Mouse (Mus musculus) lung, embryonic 16.5 days (tissue): ENCODE measurements around the gene Abhd16a. TPM values are rescaled to one million over a fixed set of nuclear protein-coding genes. Genes with fewer than 3 reads are reported as not detected.

Experiments
- ATAC-seq: fragments of 200-750 bp; cut with Nextera tagmentation; 2 replicates; pipeline ENCODE4 v1.8.0; 2017; ENCODE audit warnings: low read depth, mild to moderate bottlenecking, moderate library complexity
- H3K27ac ChIP-seq: fragments of 300-500 bp; sonication (generic); 2 replicates; pipeline ENCODE4 v1.5.1; 2014; ENCODE audit warnings: mild to moderate bottlenecking, control low read depth, low read length
- H3K27me3 ChIP-seq: fragments of 300-500 bp; sonication (generic); 2 replicates; pipeline ENCODE4 v1.6.1; 2014; ENCODE audit warnings: low read depth, low read length, mixed read lengths; ENCODE audit not compliant: control insufficient read depth, insufficient read depth
- H3K36me3 ChIP-seq: fragments of 300-500 bp; sonication (generic); 2 replicates; pipeline ENCODE4 v1.6.1; 2014; ENCODE audit warnings: low read length; ENCODE audit not compliant: control insufficient read depth, insufficient read depth
- H3K4me1 ChIP-seq: fragments of 300-500 bp; sonication (generic); replicated peaks from 2 replicates; pipeline ENCODE4 v1.6.1; 2014; ENCODE audit warnings: low read length, mixed read lengths; ENCODE audit not compliant: control insufficient read depth, insufficient read depth
- H3K4me2 ChIP-seq: fragments of 300-500 bp; sonication (generic); 2 replicates; pipeline ENCODE4 v1.6.1; 2014; ENCODE audit warnings: low read depth, low read length, control low read depth
- H3K4me3 ChIP-seq: fragments of 300-500 bp; sonication (generic); 2 replicates; pipeline ENCODE4 v1.5.1; 2014; ENCODE audit warnings: mild to moderate bottlenecking, low read length, control low read depth
- H3K9ac ChIP-seq: fragments of 300-500 bp; sonication (generic); 2 replicates; pipeline ENCODE4 v1.6.1; 2014; ENCODE audit warnings: low read length, control low read depth
- H3K9me3 ChIP-seq: fragments of 300-500 bp; sonication (generic); 2 replicates; pipeline ENCODE4 v1.6.1; 2016; ENCODE audit warnings: low read length; ENCODE audit not compliant: control insufficient read depth
- WGBS: fragments of 180-500 bp; shearing (Covaris S2); extraction: QIAGEN DNeasy Blood & Tissue Kit; methylation state at CpG from one replicate; pipeline ENCODE4 v1.1.7; 2014; 5-methylcytosine and 5-hydroxymethylcytosine counted together
- polyA plus RNA-seq: library from polyadenylated mRNA; unstranded; fragments of >200 nt; fragmentation: Nextera tagmentation; extraction: Ambion mirVana; gene quantifications from 2 replicates; pipeline ENCODE4 v1.2.1, GENCODE M21; 2015

Gene Abhd16a
- polyA plus RNA-seq, 1 experiment from 2014 or later, result 98.3 TPM

- WGBS, result 50% methylated on average over 6 of the region's 6 CpGs
- no peak overlapping the region for H3K4me3 ChIP-seq
Observed at GRCm38 (mm10) chr17:35080248-35080647, 8.8 kb upstream of the Abhd16a start.

GRCm38 (mm10) chr17:35080710-35081109, 8.4 kb upstream of the Abhd16a start:
- no peak for ATAC-seq
- 81% methylated on average over 4 of the region's 4 CpGs for WGBS
- H3K4me3 ChIP-seq, result no peak overlapping the region

More at GRCm38 (mm10) chr17:35080248-35080647, 8.8 kb upstream of the Abhd16a start:
- H3K27ac ChIP-seq, result no peak overlapping the region
- no peak overlapping the region for H3K9ac ChIP-seq
- peaks cover 2% of the 10 kb centered on the region; the same call in 1 of the 2 replicates for H3K27me3 ChIP-seq
- no peak overlapping the region for H3K4me2 ChIP-seq
- ATAC-seq, result no peak
- H3K36me3 ChIP-seq, result no peaks in the 10 kb centered on the region
- H3K9me3 ChIP-seq, result no peaks in the 10 kb centered on the region
- H3K4me1 ChIP-seq, result peaks cover 7% of the 10 kb centered on the region; the same call in 1 of the 2 replicates

GRCm38 (mm10) chr17:35082841-35083576, 6.1 kb upstream of the Abhd16a start:
- Histone ChIP-seq H3K27me3 (peaks cover 2% of the 10 kb centered on the region; the same call in 1 of the 2 replicates), H3K9me3 (no peaks in the 10 kb centered on the region), H3K27ac (no peak overlapping the region), H3K4me2 (no peak overlapping the region), H3K36me3 (no peaks in the 10 kb centered on the region), H3K4me3 (no peak overlapping the region), H3K4me1 (0 out of 2 replicates have a peak, but pooled peaks cover 2% of the 10 kb centered on the region), H3K9ac (no peak overlapping the region)
- WGBS, result 82% methylated on average over 16 of the region's 16 CpGs
- no peak for ATAC-seq

More at GRCm38 (mm10) chr17:35080710-35081109, 8.4 kb upstream of the Abhd16a start:
- peaks cover 7% of the 10 kb centered on the region; the same call in 1 of the 2 replicates for H3K4me1 ChIP-seq
- H3K4me2 ChIP-seq, result no peak overlapping the region
- no peaks in the 10 kb centered on the region for H3K36me3 ChIP-seq
- no peak overlapping the region for H3K9ac ChIP-seq
- peaks cover 2% of the 10 kb centered on the region; the same call in 1 of the 2 replicates for H3K27me3 ChIP-seq
- no peaks in the 10 kb centered on the region for H3K9me3 ChIP-seq
- H3K27ac ChIP-seq, result no peak overlapping the region

GRCm38 (mm10) chr17:35083929-35084497, 5.0 kb upstream of the Abhd16a start:
- Histone ChIP-seq H3K36me3 (no peaks in the 10 kb centered on the region), H3K4me1 (no peaks in the 10 kb centered on the region), H3K9ac (no peak overlapping the region), H3K4me2 (no peak overlapping the region), H3K9me3 (no peaks in the 10 kb centered on the region), H3K27me3 (no peaks in the 10 kb centered on the region), H3K27ac (no peak overlapping the region), H3K4me3 (no peak overlapping the region)
- ATAC-seq, result no peak
- WGBS, result 64% methylated on average over 3 of the region's 3 CpGs

- WGBS, result 65% methylated on average over 7 of the region's 7 CpGs
- H3K27ac ChIP-seq, result no peak within 1 kb of the TSS
- no peaks in the 10 kb centered on the region for H3K9me3 ChIP-seq
- no peak within 1 kb of the TSS for H3K4me3 ChIP-seq
- no peak within 1 kb of the TSS for H3K4me2 ChIP-seq
- H3K9ac ChIP-seq, result no peak within 1 kb of the TSS
- H3K4me1 ChIP-seq, result peaks cover 5% of the 10 kb centered on the region
- no peaks in the 10 kb centered on the region for H3K27me3 ChIP-seq
- H3K36me3 ChIP-seq, result no peaks in the 10 kb centered on the region
- ATAC-seq, result no peak
Observed at GRCm38 (mm10) chr17:35085208-35085865, 3.7 kb upstream of the Abhd16a start, which contains the start of gene Ly6g6f. TSS of gene Ly6g6f (minus strand) at chr17:35085610.

GRCm38 (mm10) chr17:35088151-35088550, 912 bp upstream of the Abhd16a start:
- no peaks in the 10 kb centered on the region for H3K27me3 ChIP-seq
- H3K9me3 ChIP-seq, result no peaks in the 10 kb centered on the region
- peaks cover 13% of the 10 kb centered on the region for H3K36me3 ChIP-seq
- H3K4me1 ChIP-seq, result peaks cover 8% of the 10 kb centered on the region
- ATAC-seq, result no peak
- no peak overlapping the region for H3K4me3 ChIP-seq
- no peak overlapping the region for H3K27ac ChIP-seq
- 25% methylated on average over 2 of the region's 2 CpGs for WGBS
- no peak overlapping the region for H3K4me2 ChIP-seq
- H3K9ac ChIP-seq, result no peak overlapping the region

- H3K9ac ChIP-seq, result peak overlapping the region; percentile 96
- no peak for ATAC-seq
- 62% methylated on average over 8 of the region's 8 CpGs for WGBS
Observed at GRCm38 (mm10) chr17:35090166-35090932, 1.3 kb downstream of the Abhd16a start.

GRCm38 (mm10) chr17:35092403-35093198, 3.5 kb downstream of the Abhd16a start:
- no peak overlapping the region for H3K4me3 ChIP-seq
- peaks cover 33% of the 10 kb centered on the region for H3K36me3 ChIP-seq
- 86% methylated on average over 14 of the region's 14 CpGs for WGBS
- H3K4me1 ChIP-seq, result peaks cover 8% of the 10 kb centered on the region
- H3K4me2 ChIP-seq, result no peak overlapping the region
- no peaks in the 10 kb centered on the region for H3K27me3 ChIP-seq
- ATAC-seq, result no peak
- no peak overlapping the region for H3K27ac ChIP-seq
- no peak overlapping the region for H3K9ac ChIP-seq
- no peaks in the 10 kb centered on the region for H3K9me3 ChIP-seq

More at GRCm38 (mm10) chr17:35090166-35090932, 1.3 kb downstream of the Abhd16a start:
- Histone ChIP-seq H3K9me3 (no peaks in the 10 kb centered on the region), H3K4me1 (peaks cover 8% of the 10 kb centered on the region), H3K4me3 (peak overlapping the region; percentile 74), H3K27ac (peak overlapping the region; percentile 97), H3K27me3 (no peaks in the 10 kb centered on the region), H3K4me2 (peak overlapping the region; percentile 55), H3K36me3 (peaks cover 23% of the 10 kb centered on the region)
